Mouse (Mus musculus) embryonic facial prominence, embryonic 11.5 days (tissue): Measurements from ENCODE around the gene Procr. TPM values are rescaled to one million over a fixed set of nuclear protein-coding genes. Genes with fewer than 3 reads are reported as not detected.
"Not testable (repeated sequence)": the region's sequence is repeated elsewhere in the genome, so short reads cannot be mapped to it uniquely, and the experiment has no call there.

ENCODE experiments used
- ATAC-seq: fragments of 200-750 bp; cut with Nextera tagmentation; replicated peaks from 2 replicates; pipeline ENCODE4 v1.8.0; 2017; ENCODE audit warnings: low read depth; ENCODE audit not compliant: insufficient number of reproducible peaks, low FRiP score, low TSS enrichment
- DNase-seq: peaks from one replicate; pipeline ENCODE4 v3.0.0-alpha.2; 2015; ENCODE audit warnings: low spot score
- H3K27ac ChIP-seq: fragments of 300-500 bp; sonication (generic); replicated peaks from 2 replicates; pipeline ENCODE4 v1.5.1; 2014; ENCODE audit warnings: mild to moderate bottlenecking, low read depth, low read length, control low read depth
- H3K27me3 ChIP-seq: fragments of 300-500 bp; sonication (generic); 2 replicates; pipeline ENCODE4 v1.6.1; 2014; ENCODE audit warnings: mild to moderate bottlenecking, low read length, moderate library complexity, mixed read lengths; ENCODE audit not compliant: control insufficient read depth, insufficient read depth
- H3K36me3 ChIP-seq: fragments of 300-500 bp; sonication (generic); replicated peaks from 2 replicates; pipeline ENCODE4 v1.6.1; 2014; ENCODE audit warnings: low read depth, mild to moderate bottlenecking, low read length, moderate library complexity, mixed read lengths; ENCODE audit not compliant: control insufficient read depth, insufficient read depth
- H3K4me1 ChIP-seq: fragments of 300-500 bp; sonication (generic); 2 replicates; pipeline ENCODE4 v1.6.1; 2014; ENCODE audit warnings: low read length, mixed read lengths; ENCODE audit not compliant: control insufficient read depth, insufficient read depth
- H3K4me2 ChIP-seq: fragments of 300-500 bp; sonication (generic); 2 replicates; pipeline ENCODE4 v1.6.1; 2014; ENCODE audit warnings: low read depth, mild to moderate bottlenecking, control low read depth, low read length, moderate library complexity
- H3K4me3 ChIP-seq: fragments of 300-500 bp; sonication (generic); 2 replicates; pipeline ENCODE4 v1.5.1; 2014; ENCODE audit warnings: low read depth, low read length, control low read depth
- H3K9ac ChIP-seq: fragments of 300-500 bp; sonication (generic); replicated peaks from 2 replicates; pipeline ENCODE4 v1.6.1; 2014; ENCODE audit warnings: mild to moderate bottlenecking, control low read depth, low read length
- H3K9me3 ChIP-seq: fragments of 300-500 bp; sonication (generic); replicated peaks from 2 replicates; pipeline ENCODE4 v1.6.1; 2016; ENCODE audit warnings: mild to moderate bottlenecking, low read length, inconsistent platforms, mixed read lengths; ENCODE audit not compliant: control insufficient read depth
- WGBS: fragments of 180-500 bp; shearing (Covaris S2); extraction: QIAGEN DNeasy Blood & Tissue Kit; methylation state at CpG from one replicate; pipeline ENCODE4 v1.1.7; 2014; 5-methylcytosine and 5-hydroxymethylcytosine counted together
- polyA plus RNA-seq: library from polyadenylated mRNA; unstranded; fragments of >200 nt; fragmentation: Nextera tagmentation; extraction: Ambion mirVana; gene quantifications from 2 replicates; pipeline ENCODE4 v1.2.1, GENCODE M21; 2014

Gene Procr
- polyA plus RNA-seq, 1 experiment from 2014 or later = 2.8 TPM

GRCm38 (mm10) chr2:155724036-155724435 lies 26.9 kb upstream of the Procr start:
- Histone ChIP-seq H3K27me3 (no peaks in the 10 kb centered on the region), H3K4me2 (no peak overlapping the region), H3K27ac (no peak overlapping the region), H3K36me3 (no peaks in the 10 kb centered on the region), H3K9me3 (no peaks in the 10 kb centered on the region), H3K4me1 (peaks cover 2% of the 10 kb centered on the region; the same call in 1 of the 2 replicates), H3K9ac (no peak overlapping the region), H3K4me3 (no peak overlapping the region)
- ATAC-seq (no peak), DNase-seq (no peak)
- 88% methylated on average over 5 of the region's 5 CpGs for WGBS

- no peak overlapping the region for H3K9ac ChIP-seq
- H3K4me3 ChIP-seq = no peak overlapping the region
- peaks cover 2% of the 10 kb centered on the region; the same call in 1 of the 2 replicates for H3K4me1 ChIP-seq
- H3K36me3 ChIP-seq = no peaks in the 10 kb centered on the region
- H3K27ac ChIP-seq = no peak overlapping the region
- ATAC-seq = no peak
- no peak for DNase-seq
- 83% methylated on average over 6 of the region's 6 CpGs for WGBS
- no peaks in the 10 kb centered on the region for H3K9me3 ChIP-seq
- H3K4me2 ChIP-seq = no peak overlapping the region
- H3K27me3 ChIP-seq = no peaks in the 10 kb centered on the region
These were observed 26.4 kb upstream of the Procr start for GRCm38 (mm10) chr2:155724526-155724925.

- no peak overlapping the region for H3K27ac ChIP-seq
- DNase-seq = no peak
- 92% methylated on average over 7 of the region's 7 CpGs for WGBS
- H3K4me3 ChIP-seq = no peak overlapping the region
- H3K27me3 ChIP-seq = no peaks in the 10 kb centered on the region
- no peaks in the 10 kb centered on the region for H3K9me3 ChIP-seq
- H3K36me3 ChIP-seq = no peaks in the 10 kb centered on the region
- no peak overlapping the region for H3K4me2 ChIP-seq
- peaks cover 2% of the 10 kb centered on the region; the same call in 1 of the 2 replicates for H3K4me1 ChIP-seq
- no peak for ATAC-seq
- H3K9ac ChIP-seq = no peak overlapping the region
These were observed 24.6 kb upstream of the Procr start for GRCm38 (mm10) chr2:155726302-155726701.

GRCm38 (mm10) chr2:155727764-155728395 lies 23.0 kb upstream of the Procr start:
- Histone ChIP-seq H3K36me3 (no peaks in the 10 kb centered on the region), H3K4me2 (no peak overlapping the region), H3K4me1 (peaks cover 2% of the 10 kb centered on the region; the same call in 1 of the 2 replicates), H3K4me3 (no peak overlapping the region), H3K9ac (no peak overlapping the region), H3K27me3 (no peaks in the 10 kb centered on the region), H3K9me3 (no peaks in the 10 kb centered on the region), H3K27ac (no peak overlapping the region)
- DNase-seq (no peak), ATAC-seq (no peak)
- WGBS = 85% methylated on average over 7 of the region's 7 CpGs

GRCm38 (mm10) chr2:155728742-155729141 lies 22.2 kb upstream of the Procr start:
- Histone ChIP-seq H3K36me3 (no peaks in the 10 kb centered on the region), H3K27me3 (no peaks in the 10 kb centered on the region), H3K4me1 (peaks cover 2% of the 10 kb centered on the region; the same call in 1 of the 2 replicates), H3K27ac (no peak overlapping the region), H3K9me3 (no peaks in the 10 kb centered on the region), H3K4me3 (peak overlapping the region; percentile 93), H3K9ac (peak overlapping the region; percentile 73), H3K4me2 (peak overlapping the region; percentile 90)
- ATAC-seq (no peak), DNase-seq (no peak)
- 8% methylated on average over 15 of the region's 15 CpGs for WGBS

GRCm38 (mm10) chr2:155729158-155729645 lies 21.7 kb upstream of the Procr start, which contains the start of gene Edem2:
Edem2 (minus strand) TSS chr2:155729475.
- H3K4me2 ChIP-seq = peak within 1 kb of the TSS; percentile 90
- H3K4me1 ChIP-seq = peaks cover 2% of the 10 kb centered on the region; the same call in 1 of the 2 replicates
- H3K36me3 ChIP-seq = no peaks in the 10 kb centered on the region
- H3K9me3 ChIP-seq = no peaks in the 10 kb centered on the region
- H3K9ac ChIP-seq = peak within 1 kb of the TSS; percentile 73
- H3K27me3 ChIP-seq = no peaks in the 10 kb centered on the region
- under 1% methylated on average over 32 of the region's 33 CpGs for WGBS
- DNase-seq (peak; percentile 95), ATAC-seq (peak; percentile 93)
- no peak within 1 kb of the TSS for H3K27ac ChIP-seq
- peak within 1 kb of the TSS; percentile 93 for H3K4me3 ChIP-seq

GRCm38 (mm10) chr2:155735080-155735479 lies 15.8 kb upstream of the Procr start:
- WGBS = 79% methylated on average over 5 of the region's 5 CpGs
- Histone ChIP-seq H3K4me1 (no peaks in the 10 kb centered on the region), H3K4me2 (no peak overlapping the region), H3K4me3 (no peak overlapping the region), H3K36me3 (no peaks in the 10 kb centered on the region), H3K9ac (no peak overlapping the region), H3K27me3 (no peaks in the 10 kb centered on the region), H3K9me3 (no peaks in the 10 kb centered on the region), H3K27ac (no peak overlapping the region)
- DNase-seq (no peak), ATAC-seq (no peak)

DNA sequence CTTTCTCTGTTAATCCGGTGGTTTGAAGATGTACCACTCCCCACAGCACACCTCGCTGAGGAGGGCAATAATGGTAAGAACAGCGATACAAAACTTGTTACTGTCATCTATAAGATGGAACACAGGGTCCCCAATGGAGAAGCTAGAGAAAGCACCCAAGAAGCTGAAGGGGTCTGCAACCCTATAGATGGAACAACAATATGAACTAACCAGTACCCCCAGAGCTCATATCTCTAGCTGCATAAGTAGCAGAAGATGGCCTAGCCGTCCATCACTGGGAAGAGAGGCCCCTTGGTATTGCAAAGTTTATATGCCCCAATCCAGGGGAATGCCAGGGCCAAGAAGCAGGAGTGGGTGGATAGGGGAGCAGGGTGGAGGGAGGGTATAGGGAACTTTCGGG lies 15.2 kb upstream of the Procr start, which contains the start of gene Gm17581:
TSS of gene Gm17581 (minus strand) at position 101 of the 400 bp plus-strand sequence.
- not testable (repeated sequence) for H3K4me1 ChIP-seq, H3K4me2 ChIP-seq, H3K9me3 ChIP-seq, H3K27ac ChIP-seq, H3K4me3 ChIP-seq, H3K27me3 ChIP-seq, H3K9ac ChIP-seq, H3K36me3 ChIP-seq, DNase-seq, ATAC-seq
- WGBS = 86% methylated on average over 5 of the region's 5 CpGs
